Mouse (Mus musculus): ENCODE results near the gene Mbnl1. TPM values are rescaled to one million over a fixed set of nuclear protein-coding genes. Genes with fewer than 3 reads are reported as not detected.
"Not testable (repeated sequence)": the region's sequence is repeated elsewhere in the genome, so short reads cannot be mapped to it uniquely, and the experiment has no call there.

Gene Mbnl1
- total RNA-seq (2021): 556 and 573 TPM in 2 replicates
- long read RNA-seq, full-length matches to known transcripts: 2 of 150 reads
- long read RNA-seq, partial matches to known transcripts: 87 of 150 reads
- long read RNA-seq, other reads (novel, unspliced or antisense): 61 of 150 reads

DNA sequence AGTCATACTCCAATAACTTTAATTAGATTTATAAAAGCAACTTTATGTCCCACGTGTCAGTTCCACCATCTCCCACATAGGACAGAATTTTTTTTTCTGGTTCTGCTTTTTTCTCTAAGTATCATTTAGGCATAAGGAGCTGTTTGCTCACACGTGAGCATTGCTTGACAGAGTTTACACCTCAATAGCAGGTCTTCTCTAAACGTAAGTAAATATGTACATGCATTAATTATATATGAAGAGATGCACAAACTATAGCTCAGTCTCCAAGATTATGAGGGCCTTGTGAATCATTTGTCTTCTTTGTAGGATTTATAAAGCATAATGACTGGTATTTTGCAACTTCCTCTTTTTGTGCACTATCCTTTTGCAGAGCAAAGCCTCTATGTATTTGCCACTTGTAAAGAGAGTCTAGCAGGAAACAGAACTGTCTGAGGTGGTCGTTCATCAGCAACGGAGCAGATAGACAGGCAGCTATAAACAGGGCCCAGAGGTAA lies at the start of gene Mbnl1:
Mbnl1 (plus strand) TSS at position 150 of the 497 bp plus-strand sequence.
- no peak for DNase-seq

DNA sequence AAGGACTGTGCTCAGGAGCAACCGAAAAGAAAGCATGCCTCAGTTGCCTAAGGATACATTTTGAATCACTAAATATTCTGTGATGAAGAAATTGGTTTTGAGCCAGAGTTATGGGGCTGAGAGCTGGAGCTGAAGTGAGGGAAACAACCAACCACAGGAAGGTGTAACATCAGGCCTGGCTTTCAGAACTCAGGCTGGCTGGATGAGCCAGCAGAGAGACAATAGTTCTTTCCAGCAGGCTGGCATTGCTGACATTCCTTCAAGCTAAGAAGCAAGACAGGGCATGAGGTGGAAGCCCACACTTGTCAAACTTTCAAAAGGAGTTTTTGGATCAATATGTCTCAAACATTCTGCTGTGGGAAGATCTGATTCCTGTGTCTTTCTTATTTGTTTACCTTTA lies 48.5 kb upstream of the Mbnl1 start:
- no peak for DNase-seq

DNA sequence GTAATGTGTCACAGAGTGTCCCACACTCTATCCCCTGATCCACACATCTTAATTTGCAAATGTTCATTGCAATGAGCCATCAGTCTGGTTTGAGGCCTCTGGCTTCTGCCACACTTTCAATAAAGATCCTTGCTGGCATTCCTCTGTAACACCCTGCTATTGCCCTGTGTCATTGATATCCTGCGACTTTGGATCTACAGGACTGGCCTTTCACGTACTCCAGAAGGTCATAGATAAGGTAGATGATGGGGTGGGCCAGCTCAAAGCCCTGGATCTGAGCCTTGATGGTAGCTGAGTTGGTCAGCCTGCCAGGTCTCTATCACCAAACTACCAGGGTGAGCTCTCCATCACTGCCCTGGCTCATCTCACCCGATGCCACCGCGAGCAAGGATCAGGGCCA lies 43.6 kb upstream of the Mbnl1 start:
- DNase-seq: no peak

DNA sequence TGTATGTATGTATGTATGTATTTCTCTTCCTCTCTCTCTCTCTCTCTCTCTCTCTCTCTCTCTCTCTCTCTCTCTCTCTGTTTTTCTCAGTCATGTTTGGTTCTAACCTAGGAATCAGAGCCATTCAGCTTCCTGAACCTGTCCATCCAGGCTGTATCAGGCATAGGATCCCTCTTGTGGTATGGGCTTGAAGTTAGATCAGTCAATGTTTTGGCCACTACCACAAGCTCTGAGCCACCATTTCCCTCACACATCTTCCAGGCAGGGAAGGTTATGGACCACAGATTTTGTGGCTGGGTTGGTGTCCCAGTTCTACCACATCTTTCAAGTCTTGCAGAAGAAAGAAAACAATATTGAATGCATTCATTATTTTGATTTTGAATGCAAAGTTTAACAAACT lies 35.4 kb upstream of the Mbnl1 start:
- no peak for DNase-seq

DNA sequence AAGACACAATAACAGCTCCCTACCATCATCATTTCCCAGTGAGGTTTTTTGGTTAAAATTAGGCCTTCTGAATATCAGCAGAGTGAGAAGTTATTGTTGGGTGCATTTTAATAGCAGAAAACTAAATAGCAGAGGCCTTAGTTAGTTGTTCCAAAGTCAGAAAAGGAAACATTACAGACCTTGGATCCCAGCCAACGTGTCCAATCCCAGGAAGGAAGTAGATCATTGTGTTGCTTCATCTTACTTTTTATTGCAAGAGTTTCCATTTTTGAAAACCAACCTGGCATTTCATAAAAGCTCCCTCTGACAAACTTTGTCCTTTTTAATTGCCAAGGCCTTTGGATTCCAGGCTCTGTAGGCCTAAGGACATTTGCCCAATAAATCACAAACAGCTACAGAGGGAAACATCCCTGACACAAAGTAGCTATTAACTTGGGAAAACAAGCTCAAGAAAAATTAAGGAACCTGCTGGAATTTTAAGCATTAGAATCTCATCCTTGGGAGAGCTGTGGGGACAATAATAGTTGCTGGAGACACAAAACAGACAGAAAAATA lies 34.9 kb upstream of the Mbnl1 start:
- peak; percentile 70 for DNase-seq

DNA sequence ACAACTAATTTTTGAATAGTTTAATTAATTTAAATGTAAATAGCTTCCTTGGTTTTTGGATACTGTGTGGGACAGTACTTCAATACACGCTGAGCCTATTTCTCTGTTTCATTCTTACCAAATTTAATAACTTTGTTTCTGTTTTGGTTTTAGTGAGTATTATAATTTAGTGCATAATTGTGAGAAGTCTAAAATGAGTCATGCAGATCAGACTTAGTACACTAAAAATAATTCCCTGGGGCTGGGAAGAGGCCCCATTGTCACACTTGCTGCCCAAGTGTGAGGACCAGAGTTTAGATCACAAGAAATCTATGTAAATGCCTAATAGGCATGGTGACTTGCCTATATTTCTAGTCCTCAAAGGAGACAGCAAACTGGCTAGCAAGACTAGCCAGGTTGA lies 33.9 kb upstream of the Mbnl1 start:
- no peak for DNase-seq

DNA sequence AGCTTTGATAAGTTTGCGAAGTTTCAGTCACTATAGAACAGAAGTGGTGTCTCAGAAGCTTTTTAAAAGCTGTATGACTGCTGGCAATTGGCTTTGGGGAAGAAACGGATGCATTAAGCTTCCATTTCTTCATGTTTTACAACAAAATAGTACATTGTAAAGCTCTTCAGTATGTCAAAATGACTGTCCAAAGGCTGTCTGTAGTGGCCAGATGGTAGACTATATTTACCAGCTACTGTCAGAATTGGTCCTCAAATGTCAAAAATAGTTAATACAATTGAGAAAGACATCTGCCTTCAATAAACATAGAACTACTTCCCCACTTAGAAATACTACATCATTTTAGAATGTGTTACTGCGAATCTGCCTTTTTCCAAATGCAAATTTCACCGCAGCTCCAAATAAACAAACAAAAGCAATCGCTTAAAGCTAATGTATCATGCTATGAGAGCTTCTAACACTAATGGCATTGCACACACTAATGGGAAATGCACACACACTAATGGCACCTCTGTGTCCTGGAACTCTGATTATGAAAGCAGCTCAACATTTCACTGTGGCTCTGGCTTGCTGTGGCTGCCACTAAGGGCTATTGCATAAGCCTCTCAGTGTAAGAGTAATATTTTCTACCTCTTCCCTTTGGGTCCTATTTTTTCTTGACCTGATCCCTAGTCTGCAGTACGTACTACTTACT lies 10.7 kb upstream of the Mbnl1 start:
- no peak for DNase-seq

DNA sequence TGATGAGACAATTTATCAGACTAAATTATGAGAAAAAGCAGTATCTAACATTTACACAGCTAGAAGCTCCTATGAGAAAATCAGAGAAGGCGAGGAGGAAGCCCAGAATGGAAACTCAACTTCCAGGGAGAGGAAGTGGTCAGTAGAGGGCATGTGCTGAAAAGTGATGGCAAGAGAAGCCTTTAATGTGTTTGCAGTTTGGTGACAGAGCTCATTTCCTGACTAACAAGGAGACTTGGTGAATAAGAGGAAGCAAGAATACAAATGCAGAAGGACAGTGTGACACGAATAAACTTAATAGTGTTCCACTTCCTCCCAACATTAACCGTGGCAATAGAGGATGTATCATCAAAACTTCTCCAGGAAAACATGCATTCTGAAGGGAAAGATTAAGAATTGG lies 4.0 kb upstream of the Mbnl1 start:
- DNase-seq: not testable (repeated sequence)

DNA sequence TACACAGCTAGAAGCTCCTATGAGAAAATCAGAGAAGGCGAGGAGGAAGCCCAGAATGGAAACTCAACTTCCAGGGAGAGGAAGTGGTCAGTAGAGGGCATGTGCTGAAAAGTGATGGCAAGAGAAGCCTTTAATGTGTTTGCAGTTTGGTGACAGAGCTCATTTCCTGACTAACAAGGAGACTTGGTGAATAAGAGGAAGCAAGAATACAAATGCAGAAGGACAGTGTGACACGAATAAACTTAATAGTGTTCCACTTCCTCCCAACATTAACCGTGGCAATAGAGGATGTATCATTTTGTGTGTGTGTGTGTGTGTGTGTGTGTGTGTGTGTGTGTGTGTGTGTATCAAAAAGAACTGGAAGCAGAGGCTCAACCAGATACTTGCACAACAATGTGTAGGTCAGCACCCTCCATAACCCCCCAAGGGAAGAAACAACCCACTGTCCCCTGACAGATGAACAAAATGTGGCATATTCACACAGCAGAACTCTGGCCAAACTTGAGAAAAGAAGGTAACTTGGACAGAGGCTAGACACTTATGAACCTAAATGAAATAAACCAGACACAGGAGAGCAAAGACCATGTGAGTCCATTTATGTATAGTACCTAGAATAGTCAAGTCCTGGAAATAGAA lies 3.3 kb upstream of the Mbnl1 start:
- not testable (repeated sequence) for DNase-seq

DNA sequence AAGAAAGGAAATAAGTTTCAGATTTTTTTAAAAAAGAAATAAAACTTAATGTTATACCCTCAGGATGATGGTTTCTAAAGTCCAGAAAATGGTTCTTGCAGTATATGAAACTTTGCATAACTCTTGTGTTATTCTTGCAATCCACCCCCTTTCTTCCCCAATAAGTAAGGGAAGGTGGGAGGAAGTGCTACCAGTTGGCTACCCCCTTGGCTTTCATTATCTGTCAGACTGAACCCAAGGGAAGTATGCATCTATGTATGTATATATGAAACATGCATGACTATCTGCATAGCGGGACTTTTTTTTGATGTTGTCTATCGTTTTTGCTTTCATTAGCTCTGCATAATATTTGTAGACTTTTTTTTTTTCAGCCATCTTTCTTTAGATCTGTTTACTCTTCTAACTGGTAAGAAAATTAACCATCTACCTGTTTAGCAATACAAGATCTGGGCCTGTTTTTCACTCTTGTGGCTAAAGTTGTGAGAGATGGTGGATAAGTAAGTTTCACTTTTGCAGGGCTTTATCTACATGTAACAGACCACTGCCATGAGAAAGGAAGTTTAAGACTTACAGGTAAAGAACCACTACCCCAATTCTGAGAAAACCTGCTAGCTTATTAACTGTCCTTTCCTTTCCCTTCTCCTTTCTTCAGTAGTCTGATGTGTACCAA lies 484 bp upstream of the Mbnl1 start:
- no peak for DNase-seq

DNA sequence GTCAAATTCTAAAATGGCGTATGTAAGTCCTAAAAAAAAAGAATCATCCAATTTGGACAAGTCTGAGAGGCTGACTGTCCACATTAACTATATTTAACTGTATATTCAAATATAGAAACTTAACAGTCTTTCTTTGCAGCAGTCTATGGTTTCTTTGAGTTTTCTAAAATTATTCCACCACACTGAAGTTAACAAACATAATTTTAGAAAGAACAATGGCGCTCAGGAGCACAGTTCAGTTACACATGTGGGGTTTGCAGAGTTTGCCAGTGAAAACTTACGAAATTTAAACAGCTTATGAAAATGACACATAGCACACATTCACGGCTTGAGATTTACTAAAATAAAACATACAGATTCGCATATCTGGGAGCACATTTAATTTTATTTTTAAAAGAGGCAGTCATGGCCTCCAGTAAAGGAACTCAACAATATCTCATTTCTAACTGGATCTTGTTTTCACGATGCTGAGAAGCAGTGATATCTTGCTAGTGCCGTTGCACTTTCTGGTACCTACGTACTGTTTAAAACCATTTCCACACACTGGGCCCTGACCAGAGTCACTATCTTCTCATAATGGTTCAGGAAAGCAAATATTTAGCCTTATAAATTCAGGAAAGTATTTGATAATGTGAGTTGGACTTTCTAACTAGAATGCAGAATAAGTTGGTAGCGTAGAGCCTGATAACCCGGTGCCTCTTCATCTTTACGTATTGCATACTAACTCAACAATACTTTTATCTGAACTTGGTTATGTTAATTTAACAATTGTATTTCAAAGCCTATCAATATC lies 1.4 kb downstream of the Mbnl1 start:
- DNase-seq: no peak

DNA sequence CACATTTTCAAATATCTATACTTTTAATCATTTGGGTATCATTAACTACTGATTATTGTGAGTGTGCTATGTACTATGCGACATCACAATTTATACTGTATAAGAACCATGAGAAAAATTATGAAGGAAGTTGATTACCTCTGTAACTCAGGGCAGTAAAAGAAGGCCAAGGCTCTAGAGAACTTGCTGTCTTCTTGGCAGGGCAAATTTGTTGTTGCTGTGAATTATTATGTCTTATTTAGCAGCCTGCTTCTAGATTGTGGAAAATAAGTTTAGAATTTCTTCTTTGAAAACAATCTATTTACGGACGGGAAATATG lies 2.0 kb downstream of the Mbnl1 start:
- DNase-seq: no peak

DNA sequence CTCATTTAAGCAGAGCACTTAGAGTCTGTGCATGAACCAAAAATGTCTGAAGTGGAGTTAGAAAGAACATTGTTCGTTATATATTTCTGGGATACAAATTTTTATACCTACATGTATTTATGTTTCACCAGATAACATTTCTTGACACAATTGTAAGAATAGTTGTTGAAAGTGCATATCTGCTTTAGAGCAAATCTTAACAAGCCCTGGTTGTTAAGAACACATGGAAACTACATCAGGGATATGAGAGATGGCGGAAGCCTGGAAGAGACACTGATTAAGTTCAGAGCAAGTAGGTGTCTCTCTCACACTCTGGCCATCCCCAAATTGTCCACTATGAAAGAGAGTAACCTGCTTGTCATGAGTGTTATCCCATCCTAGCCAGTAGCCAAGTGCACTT lies 2.4 kb downstream of the Mbnl1 start:
- no peak for DNase-seq

DNA sequence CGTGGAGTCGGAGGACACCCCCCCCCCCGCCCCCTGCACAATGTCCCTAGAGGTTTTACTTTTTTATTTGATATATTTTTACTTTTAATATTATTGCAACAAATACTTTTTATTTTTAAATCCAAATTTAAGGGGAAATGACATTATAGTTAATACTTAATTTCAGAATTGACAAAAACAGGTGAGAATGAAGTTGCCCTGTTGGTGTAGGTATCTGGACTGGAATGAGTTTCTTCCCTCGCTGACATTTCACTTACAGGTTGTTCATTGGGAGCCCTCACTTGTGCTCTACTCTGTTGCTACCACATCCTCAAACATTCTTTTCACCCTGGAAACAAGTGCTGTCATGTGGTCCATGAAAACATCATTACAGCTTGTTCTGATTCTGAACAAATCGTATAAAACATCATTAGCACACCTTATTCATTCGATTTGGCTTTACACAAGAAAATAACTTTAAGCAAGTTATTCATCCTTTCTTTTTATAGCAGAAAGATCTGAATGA lies 4.2 kb downstream of the Mbnl1 start:
- DNase-seq: no peak

DNA sequence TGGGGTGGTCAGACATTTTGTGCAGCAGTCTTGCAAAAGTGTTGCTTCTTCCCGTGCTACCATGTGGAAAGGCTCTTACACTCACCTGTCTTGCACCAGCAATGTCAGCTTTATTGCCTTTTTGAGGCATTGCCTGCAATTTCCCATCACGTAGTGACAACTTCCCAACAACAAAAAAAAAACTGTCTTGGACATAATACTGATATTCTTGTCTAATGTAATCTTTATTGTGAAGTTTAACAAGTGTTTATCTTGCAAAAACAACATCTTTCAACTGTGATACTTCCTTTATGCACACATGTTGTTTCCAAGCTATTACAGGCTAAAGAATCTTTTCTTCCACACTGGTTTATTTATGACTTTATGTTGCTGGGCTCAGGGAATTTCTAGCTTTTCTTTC lies 5.8 kb downstream of the Mbnl1 start:
- no peak for DNase-seq

DNA sequence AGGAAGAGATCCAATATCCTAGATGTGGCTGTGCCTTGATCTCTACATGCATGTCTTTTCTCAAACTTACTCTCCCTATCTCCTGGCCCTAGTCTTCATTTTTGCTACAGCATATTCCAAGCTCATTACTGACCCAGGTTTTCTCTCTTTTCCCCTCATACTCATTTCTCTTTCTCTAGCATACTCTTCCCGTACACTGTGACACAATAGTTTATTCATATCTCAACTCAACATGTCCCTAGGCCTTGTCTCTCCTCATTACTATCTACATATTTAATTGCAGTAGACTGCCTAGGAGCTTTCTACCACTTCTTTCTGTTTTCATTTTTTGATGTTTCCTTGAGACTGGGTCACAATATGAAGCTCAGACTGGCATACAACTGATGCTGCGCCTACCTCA lies 8.1 kb downstream of the Mbnl1 start:
- DNase-seq: no peak

DNA sequence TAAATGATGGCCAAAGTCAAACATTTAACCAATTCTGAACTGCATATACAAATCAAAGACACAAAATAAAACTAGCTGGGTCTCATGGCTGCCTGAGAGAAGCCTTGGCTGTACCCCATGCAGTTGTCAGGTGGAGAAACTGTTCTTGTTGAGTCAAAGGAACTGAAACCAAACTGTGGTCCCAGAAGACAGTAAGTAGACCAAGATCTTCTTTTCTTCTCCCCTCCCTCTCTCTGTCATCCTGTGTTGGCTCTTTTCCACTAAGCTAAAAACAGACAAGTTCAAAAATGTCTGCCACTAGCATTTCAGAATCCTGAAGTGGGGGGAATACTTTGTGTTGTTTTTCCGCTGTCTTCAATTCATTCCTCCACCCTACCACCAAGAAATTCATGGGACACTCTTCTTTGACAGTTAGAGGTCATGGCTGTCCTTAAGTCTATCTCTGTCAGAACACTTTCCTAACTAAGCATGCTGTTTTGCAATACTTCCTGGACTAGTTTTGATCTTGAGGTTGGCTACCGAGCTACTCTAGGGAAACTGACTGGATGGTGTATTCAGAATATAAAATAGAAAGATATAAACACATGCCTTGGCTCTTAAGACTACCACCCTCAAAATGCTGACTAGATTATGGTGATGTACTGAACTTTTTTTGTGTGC lies 9.2 kb downstream of the Mbnl1 start:
- no peak for DNase-seq

DNA sequence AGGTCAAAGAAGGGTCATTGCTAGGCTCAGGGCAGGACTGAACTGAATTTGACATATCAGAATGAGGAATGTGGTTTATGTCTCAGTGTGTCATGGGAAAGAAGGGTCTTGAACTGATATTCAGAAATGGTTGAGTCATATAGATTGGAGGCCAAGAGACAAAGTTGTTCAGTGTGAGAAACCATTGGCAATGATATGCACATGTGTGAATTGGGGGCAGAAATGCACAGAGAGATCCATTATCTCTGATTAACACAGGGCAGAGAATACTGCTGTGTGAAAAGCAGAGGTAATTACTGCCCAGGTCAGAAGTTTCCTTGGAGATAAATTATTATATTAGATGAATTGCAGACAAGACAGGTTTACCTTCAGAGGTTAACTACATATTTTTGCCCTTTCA lies 10.7 kb downstream of the Mbnl1 start:
- DNase-seq: no peak

DNA sequence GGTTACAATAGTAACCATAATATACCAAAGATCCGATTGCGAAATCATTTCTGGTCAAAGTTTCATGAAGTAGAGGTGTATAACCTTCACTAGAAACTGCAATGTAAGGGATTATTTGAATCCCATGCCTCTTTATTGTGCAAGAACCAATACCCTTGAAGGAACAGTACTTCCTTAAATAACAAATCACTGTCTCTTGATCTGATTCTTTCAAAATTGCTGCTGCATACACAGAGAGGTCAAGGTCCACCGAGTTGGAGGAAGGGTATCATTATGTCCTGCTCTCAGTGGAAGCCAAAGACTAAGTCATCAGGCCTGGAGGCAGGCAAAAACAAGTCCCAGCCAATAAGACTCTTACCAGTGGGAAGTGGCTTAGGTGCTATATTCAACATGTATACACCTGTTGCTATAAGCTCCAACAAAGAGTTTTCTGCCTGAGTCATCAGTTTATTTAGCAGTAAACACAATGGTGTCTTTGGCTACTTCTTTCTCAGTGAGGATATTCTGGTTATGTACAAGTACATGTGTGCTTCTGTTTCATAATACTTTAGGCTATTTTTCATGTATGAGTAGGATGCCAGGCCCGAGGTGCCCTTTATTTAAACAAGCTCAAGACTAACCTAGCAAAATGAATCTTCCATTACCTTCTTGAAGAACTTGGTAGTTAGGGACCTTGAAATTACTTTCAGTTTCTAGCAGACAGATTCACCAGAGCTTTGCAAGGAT lies 13.5 kb downstream of the Mbnl1 start:
- no peak for DNase-seq

DNA sequence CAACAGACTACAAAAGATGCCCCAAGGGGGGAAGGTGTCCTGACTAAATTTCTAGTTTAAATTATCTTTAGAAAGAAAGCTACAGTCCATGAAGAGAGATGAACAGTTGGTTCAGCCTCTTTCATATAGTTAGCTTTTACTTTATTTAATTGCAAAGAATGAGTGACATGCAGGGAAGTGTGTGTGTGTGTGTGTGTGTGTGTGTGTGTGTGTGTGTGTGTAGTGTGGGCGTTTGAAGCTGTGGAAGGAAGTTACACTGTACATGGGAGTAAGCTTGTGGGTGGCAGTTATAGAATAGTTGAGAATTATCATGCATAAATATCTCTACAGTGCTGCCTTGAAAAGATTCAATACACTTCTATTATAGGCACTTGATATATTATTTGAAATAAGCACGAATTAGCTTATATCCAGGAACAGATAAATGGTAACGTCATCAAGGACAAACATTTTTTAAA lies 14.1 kb downstream of the Mbnl1 start:
- no peak for DNase-seq

DNA sequence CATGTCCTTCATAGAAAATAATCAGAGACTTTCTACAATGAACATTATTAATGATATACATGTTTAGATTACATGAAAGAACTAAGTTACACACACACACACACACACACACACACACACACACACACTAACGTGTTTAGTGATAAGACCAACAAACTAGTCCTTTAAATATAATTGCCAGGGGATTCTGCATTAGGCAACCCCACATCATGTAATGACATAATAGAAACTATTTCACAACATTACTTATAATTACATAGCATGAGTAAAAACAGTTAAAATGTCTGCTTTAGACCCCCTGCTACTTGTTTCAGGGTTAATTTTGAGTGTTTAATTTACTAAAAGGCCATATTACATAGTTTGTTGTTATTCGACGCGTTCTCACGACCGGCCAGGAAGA lies 16.9 kb downstream of the Mbnl1 start:
- DNase-seq: no peak

Data from adrenal gland, postnatal 25 days (tissue).